Mouse (Mus musculus): ENCODE data around the gene Ttc24. TPM values are rescaled to one million over a fixed set of nuclear protein-coding genes. Genes with fewer than 3 reads are reported as not detected.
A peak's percentile ranks its signal among the peaks of the same experiment; 100 is the strongest.

Ttc24 gene
- total RNA-seq, 2 experiments from 2014 or later = not detected

DNA sequence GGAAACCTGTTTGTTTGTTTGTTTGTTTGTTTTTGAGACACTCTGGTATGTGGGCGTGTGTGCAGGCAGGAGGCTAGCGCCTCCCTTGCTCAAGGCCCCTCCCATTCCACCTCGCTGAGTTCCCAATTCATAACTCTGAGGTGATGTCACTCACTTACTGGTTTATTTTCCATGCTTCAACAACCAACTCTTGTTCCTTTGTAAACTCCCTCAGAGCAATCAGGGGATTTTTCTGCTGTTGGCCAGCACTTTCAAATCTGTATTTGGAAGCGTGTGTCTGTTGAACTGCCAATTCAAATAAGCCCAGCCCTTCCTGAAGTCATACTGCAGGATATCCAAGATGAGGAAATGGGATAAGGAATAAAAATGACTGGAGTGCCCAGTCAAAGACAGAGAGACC lies 4.6 kb upstream of the Ttc24 start:
- intact Hi-C loops (cut with DNase I) = no loop called here
- no peak for DNase-seq (ENCODE audit: extremely low spot score in 1 of 2, low spot score in 2 of 2)

DNA sequence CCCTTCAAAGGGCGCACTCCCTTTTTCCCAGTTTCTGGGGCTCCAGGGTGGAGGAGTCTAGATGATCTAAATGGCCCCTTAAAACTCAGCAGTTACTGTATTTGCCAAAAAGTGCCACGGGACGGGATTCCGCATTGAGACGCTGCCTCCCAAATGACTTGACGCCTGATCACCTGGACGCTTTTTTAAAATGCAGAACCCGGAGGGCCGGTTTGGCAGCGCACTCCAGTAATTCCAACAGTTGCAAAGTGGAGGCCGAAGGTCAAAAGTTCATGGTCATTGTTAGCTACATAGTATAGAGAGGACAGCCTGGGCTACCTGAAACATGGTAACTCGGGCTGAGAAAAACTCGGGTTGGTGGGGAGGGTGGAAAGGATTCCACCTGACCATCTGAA lies 4.1 kb upstream of the Ttc24 start:
- no peak for DNase-seq (ENCODE audit: extremely low spot score in 1 of 2, low spot score in 2 of 2)
- intact Hi-C loops (cut with DNase I) = no loop called here

DNA sequence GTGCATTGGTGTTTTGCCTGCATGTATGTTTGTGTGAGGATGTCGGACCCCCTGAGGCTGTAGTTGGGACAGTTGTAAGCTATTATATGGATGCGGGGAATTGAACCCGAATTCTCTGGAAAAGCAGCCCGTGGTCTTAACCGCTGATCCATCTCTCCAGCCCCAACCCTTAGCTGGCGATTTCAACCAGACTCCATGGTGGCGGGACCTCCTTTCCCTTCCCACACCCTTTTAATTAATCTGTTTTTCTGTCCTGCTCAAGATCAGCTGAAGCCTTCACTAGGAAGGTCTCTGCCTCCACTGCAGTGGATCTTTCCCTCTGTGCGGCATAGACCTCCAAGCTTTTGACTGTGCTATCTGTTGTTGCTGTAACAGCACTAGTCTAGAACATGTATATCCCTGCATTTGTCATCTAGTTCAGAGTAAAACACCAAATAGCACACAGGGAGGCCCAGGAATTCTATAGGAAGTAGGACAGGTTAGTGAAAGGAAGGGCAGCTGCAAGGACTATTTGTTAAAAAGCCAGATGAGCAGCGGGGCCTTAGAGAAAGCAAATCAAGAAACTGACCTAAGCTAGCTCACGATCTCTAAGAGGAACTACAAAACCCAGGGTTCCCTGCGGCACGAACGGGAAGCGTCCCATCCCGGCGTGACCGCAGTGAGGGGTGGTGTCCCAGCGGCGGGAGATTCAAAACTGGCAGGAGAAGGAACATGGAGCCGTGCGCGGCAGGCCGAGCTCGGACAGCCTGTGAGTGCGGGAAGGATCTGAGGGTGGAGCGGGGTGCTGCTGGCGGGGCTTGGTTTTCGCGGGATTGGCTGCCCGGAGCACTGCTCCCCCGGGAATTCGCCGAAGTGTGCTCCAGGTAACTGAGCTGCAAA lies 3.5 kb upstream of the Ttc24 start, which contains the start of gene Iqgap3:
Gene Iqgap3 (plus strand): TSS at position 627 of the 879 bp plus-strand sequence.
- intact Hi-C loops (cut with DNase I) = no loop called here
- peak; percentile 83 to 94 for DNase-seq (ENCODE audit: extremely low spot score in 1 of 2, low spot score in 2 of 2)

DNA sequence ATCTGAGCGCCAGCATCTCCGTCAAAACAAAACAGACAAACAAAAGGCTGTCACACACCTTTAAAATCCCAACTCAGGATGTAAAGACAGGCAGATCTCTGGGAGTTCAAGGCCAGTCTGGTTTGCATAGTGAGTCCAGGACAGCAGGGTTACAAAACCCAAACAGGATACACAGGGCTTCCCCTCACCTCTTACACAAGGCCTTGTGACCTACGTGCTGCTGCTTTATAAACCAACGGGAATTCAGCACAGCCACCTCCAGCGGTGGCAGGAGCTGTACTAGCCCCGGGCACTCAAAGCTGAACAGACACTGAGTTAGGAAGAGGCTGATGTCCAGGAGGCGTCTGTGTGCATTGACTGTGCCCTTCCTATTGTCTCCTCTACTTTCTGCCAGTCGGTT lies 663 bp downstream of the Ttc24 start:
- intact Hi-C loops (cut with DNase I) = no loop called here
- DNase-seq (ENCODE audit: extremely low spot score in 1 of 2, low spot score in 2 of 2) = no peak

DNA sequence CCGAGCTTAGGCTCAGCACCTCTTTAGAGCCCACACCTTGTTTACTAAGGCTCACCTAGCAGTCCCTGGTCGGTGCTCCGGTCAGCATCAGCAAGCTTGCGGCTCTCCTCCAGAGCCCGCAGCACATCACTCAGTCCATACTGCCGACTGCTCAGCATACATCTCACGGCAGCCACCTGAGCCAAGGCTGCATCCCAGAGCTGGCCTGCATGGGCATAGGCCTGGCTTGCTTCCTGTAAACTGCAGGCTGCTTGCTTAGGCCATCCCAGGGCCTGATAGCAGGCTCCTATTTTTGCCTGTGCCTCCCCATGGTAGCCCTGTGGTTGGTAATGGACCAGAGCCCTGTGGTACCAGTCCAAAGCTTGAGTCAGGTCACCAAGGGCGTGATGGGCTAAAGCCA lies 3.3 kb downstream of the Ttc24 start:
- DNase-seq (ENCODE audit: extremely low spot score in 1 of 2, low spot score in 2 of 2) = no peak
- intact Hi-C loops (cut with DNase I) = no loop called here

DNA sequence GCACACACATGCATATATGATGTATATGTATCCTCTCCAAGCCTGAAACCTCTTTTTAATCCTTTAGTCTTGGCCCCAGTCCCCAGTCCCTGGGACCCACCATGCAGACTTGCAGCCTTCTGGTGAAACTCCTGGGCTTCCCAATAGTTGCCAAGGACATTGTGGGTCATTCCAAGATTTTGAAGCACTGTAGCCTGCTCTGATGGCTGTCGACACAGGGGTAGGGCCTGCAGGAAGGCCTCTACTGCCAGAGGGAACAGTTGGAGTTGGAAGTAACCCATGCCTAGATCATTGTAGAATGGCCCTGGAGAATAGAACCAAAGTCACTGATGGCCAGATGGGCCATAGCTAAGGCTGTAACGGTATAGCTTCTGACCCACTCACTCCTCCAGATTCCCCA lies 3.8 kb downstream of the Ttc24 start:
- intact Hi-C loops (cut with DNase I) = no loop called here
- DNase-seq (ENCODE audit: extremely low spot score in 1 of 2, low spot score in 2 of 2) = no peak

DNA sequence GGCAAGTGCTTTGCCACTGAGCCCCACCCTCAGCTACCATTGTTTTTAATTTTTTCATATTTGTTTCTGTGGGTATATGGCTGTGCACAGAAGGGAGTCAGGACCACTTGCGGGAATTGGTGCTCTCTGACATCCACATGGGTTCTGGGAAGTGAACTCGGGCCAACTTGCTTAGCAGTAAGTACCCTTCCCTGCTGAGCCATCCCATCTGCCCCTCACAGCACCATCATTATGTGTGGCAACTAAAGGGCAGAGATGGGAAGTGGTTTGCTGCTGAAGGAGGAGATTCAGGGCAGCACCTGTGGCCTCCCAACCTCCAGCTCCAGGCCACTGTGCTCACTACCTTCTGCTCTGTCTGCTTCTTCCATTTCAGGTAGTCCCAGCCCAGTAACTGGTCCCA lies 4.5 kb downstream of the Ttc24 start:
- intact Hi-C loops (cut with DNase I) = loop anchor here (2.0 kb wide), 1 partner anchor 103 kb away; the partner anchor contains the start of gene Nes
- DNase-seq (ENCODE audit: extremely low spot score in 1 of 2, low spot score in 2 of 2) = no peak

DNA sequence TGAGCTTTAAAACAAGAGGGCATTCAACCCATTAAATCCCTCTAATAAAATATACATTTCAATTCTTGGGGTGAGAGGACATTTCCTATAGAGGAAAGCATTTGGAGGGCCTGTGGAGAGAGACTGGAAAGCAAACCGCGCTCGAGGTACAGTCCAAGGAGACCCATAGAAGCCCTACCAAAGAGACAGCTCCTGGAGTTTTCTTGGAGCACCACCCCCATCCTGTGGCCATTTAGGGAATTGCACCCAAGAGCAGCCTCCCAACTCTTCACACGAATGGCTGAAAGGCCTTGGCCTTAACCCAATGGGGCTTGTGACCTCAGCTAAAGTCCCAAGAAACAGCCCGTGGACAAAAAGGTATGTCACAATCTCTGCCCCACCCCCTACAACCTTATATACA lies 6.3 kb downstream of the Ttc24 start:
- intact Hi-C loops (cut with DNase I) = loop anchor here (2.0 kb wide), 3 partner anchors 59 to 135 kb away; partner anchors contain the start of gene Nes
- DNase-seq (ENCODE audit: extremely low spot score in 1 of 2, low spot score in 2 of 2) = peak; percentile 81 to 85

DNA sequence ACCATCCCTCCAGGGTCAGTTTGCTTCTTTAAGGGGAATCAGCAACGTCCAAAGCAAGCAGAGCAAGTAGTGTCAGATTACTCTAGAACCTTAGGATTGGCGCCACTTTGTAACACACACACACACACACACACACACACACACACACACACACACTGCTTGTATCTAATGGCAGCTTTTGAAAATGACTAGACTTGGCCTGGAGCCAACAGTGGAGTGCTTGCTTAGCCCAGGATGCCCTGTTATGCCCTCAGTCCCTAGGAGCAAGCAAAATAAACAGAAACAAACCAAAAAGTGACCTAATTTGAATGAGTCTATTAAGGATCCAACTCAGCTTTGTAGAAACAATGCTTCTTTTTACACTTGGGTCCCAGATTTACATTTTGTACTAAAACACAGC lies 9.7 kb downstream of the Ttc24 start:
- DNase-seq (ENCODE audit: extremely low spot score in 1 of 2, low spot score in 2 of 2) = no peak
- intact Hi-C loops (cut with DNase I) = no loop called here

DNA sequence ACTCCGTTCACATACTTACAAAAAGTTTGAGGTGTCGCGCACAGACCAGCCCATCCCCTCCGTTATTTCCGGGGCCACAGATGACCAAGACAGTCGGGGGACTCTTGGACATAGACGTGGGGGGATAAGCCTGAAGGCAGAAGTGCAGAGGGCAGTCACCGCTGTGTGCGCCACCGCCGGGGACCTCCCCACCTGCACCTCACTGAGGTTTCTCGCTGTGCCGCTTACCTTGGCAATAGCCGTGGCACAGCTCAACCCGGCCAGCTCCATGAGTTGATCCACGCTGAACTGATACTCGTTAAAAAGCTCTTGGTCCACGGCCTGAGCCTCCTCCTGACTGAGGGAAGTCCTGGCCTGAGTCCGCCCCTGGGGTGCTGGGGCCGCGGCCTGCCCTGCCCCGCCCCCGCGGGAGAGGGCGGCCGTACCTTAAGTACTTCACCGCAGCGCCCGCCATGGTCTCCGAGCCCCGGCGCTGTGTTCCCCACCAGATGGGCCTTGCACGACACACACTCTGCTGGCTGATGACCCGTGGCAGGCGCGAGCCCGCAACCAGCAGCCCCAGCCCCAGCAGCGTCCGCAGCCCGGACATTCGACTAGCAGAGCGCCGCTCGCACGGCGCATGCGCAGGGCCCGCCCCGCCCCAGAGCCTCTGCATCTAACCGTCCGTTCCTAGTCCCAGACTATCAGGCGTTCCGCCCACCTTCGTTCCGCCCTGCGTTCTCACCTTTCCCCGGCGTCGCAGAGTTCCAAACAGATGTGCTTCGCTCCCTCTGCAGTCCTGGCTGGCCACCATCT lies 20.0 kb downstream of the Ttc24 start, which contains the start of gene Naxe:
Gene Naxe (minus strand): TSS at position 594 of the 795 bp plus-strand sequence.
- DNase-seq (ENCODE audit: extremely low spot score in 1 of 2, low spot score in 2 of 2) = peak; percentile 72 to 92
- intact Hi-C loops (cut with DNase I) = no loop called here

DNA sequence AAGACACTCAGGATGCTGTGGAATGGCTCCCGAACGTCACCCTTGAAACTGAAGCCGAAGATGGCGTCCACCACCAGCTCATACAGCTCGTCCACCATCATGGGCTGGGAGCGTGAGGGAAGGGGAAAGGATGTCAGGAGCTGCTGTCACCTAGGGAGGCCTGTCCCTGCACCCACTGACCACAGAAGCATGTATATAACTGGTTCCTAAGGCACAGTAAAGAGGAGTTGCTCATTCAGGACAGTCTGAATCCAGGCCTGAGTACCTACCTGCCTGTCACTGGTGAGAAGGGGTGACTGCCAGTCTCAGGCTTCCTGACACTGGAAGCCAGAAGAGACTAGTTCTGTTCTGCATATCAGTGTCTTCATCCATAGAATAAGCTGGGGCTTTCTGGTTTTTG lies 21.1 kb downstream of the Ttc24 start:
- DNase-seq (ENCODE audit: extremely low spot score in 1 of 2, low spot score in 2 of 2) = no peak
- intact Hi-C loops (cut with DNase I) = no loop called here

DNA sequence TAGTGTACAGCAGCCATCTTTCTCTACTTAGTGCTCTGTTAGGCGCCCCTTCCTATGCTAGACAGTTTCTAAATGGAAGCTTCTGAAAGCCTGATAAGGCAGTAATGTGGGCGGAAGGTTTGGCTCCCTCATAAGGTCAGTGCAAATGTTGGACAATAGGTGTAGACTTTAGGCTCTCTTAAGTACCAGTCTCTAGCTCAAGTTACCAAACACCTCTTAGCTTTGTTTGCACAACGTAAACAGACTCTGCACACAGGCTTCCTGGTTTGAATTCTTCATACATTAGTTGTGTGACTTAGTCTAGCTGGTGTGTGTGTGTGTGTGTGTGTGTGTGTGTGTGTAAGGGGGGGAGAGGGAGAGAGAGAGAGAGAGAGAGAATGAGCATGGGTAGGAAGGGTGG lies 28.6 kb downstream of the Ttc24 start:
- no peak for DNase-seq (ENCODE audit: extremely low spot score in 1 of 2, low spot score in 2 of 2)
- intact Hi-C loops (cut with DNase I) = no loop called here

DNA sequence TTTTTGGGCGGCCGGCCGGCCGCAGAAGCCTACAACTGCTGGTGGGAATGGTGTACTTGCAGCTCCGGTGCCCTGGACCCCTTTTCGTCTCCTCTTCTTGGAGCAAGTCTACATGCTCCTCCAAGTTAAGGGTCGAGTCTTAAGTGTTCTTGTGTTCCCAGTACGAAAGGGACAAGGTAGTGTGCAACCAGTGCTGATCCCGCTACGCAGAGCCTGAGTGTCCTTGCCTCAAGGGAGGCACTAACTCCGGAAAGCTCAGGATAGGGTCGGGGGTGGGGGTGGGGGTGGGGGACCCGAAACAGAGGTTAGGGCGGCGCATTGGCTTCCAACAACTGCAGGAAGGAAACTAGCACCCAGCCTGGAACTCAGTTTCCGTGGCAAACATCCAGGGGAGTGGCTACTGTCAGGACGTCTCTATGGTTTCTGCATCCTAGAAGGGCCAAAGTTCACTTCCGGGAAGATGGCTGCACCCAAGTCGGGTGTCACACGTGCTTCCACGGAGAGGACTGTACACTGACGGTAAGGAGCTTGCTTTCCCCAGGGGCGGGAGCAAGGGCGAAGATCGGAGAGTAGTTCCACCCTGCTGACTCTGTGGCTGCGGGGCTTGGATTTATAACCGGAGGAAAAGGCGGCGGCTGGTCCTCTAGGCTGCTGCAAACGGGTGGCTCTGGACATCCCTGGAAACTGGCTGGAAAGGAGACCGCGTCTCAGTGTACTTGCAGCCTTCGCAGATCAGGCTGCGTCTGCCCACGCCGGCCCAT lies 35.3 kb downstream of the Ttc24 start, which contains the start of gene Gpatch4:
Gene Gpatch4 (plus strand): TSS at position 448 of the 761 bp plus-strand sequence.
- peak; percentile 91 to 95 for DNase-seq (ENCODE audit: extremely low spot score in 1 of 2, low spot score in 2 of 2)
- intact Hi-C loops (cut with DNase I) = no loop called here

DNA sequence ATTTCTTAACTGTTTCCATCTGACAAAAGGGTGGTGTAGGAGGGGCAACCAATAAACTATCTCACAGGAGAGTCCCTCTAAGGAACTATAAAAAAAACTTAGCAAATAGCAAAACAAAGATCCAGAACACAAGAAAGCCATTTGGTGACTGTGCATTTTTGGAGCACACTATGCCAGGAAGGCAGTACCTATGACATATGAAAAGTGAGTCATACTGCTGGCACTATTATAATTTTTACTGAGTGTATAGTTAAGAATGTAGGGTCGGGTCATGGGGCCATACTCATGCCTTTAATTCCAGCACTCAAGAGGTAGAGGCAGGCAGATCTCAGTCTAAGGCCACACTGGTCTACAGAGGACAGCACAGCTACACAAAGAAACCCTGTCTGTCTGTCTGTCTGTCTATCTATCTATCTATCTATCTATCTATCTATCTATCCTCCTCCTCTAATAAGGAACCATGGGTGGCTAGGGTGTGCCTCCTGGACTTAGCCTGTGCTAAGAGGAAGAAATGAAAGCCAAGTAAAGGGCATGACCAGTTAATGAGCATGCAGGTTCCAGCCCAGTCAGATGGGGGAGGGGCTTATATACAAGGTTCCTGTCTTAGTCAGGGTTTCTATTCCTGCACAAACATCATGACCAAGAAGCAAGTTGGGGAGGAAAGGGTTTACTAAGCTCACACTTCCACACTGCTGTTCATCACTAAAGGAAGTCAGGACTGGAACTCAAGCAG lies 42.4 kb downstream of the Ttc24 start:
- intact Hi-C loops (cut with DNase I) = no loop called here
- DNase-seq (ENCODE audit: extremely low spot score in 1 of 2, low spot score in 2 of 2) = no peak

DNA sequence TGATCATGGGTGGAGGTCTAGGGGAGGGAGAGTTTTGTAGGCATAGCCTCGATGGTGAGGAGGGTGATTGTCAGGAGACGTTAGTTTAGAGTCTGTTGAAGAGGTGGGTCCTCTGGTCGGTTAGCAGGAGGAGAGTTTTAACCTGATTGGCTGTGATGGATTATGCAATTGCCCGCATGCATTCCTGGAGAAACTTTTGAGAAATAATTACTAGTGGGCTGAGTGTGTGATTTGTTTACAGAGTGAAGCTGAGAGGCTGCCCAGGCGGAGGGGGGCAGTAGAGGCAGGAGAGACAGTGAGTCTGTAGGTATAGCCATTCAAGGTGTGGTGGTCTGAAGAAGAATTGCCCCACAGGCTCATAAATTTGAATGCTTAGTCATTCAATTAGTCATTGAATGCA lies 44.6 kb downstream of the Ttc24 start:
- DNase-seq (ENCODE audit: extremely low spot score in 1 of 2, low spot score in 2 of 2) = no peak
- intact Hi-C loops (cut with DNase I) = no loop called here

DNA sequence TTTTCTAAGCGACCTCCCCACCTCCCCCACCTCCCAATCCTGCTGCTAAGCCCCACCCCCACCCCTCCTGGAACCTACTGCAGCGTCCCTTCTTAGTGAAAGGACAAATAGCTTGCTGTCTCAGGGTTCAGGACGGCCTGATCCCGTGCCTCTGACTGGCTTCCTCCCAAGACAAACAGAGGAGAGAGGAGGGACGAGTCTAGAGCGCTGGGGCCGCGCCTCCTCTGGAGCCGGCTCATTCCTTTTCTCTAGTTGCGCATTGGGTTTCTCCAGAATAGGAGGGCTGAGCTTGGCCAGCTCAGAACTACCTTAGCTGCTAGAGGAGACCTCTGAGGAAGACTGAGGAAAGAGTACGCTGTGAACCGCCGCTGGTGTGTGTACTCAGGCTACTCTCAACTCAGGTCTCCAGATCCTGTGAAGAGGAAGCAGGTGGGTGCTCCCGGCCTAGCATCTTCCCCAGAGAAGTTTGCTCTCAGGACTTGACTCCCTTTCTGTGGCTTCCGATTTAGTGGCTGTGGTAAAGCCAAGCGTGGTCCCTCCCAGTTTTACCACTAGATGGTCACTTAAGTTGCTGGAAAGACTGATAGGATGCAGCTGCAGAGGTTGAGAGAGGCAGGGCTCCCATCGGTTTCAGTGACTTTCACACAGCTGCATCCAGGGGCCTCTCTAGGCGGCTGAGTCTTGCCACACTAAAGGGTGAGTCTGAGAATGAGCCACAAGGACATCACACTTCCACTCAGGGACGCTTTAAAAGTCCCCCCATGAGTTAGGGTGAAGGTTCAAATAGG lies 47.3 kb downstream of the Ttc24 start:
- peak in 1 of 2 experiments; percentile 65 for DNase-seq (ENCODE audit: extremely low spot score in 1 of 2, low spot score in 2 of 2)
- intact Hi-C loops (cut with DNase I) = no loop called here

DNA sequence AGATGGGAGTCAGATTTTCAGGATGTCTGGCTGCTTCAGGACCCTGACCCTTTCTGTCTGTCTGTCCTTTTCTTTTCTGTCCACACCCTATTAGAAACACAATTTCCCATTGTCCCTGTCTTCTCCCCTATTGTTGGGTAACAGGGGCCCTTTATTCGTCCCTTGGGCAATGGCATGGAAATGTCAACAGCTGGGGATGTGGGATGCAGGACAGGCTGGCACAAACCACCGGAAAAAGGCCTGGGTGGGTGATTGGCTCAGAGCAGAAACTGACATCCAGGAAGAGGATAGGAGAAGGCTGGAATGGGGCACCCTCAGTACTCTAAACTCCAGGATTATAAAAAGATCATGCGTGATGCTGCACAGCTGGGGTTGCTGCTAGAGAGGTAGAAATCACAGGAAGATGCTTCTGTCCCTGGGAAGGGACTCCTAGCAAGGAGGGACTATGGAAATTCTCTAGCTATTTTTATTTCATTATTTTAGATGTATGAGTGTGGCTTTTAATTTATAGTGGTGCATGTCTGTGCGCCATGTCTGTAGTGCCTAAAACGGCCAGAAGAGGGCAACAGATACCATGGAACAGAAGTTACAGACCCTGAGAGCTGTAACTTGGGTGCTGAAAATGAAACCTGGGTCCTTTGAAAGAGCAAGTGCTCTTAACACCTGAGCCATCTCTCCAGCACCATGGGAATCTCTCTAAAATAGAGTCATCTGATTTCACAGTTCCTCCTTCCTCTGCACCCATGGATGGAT lies 50.5 kb downstream of the Ttc24 start, which contains the start of gene Hapln2:
Gene Hapln2 (minus strand): TSS at position 150 of the 753 bp plus-strand sequence.
- no peak for DNase-seq (ENCODE audit: extremely low spot score in 1 of 2, low spot score in 2 of 2)
- intact Hi-C loops (cut with DNase I) = no loop called here
